Mouse (Mus musculus): ENCODE results near the gene Dnajc4. TPM values are rescaled to one million over a fixed set of nuclear protein-coding genes. Genes with fewer than 3 reads are reported as not detected.

The Dnajc4 gene
- total RNA-seq, 2 experiments from 2014 or later = 28.2 to 28.9 TPM

- Histone ChIP-seq H3K4me3 (no peak overlapping the region), H3K27ac (no peak overlapping the region)
- no peak for TF ChIP-seq CTCF (IDR thresholded peaks at IDR 0.05)
- intact Hi-C loops (cut with DNase I) = loop anchor here (2.0 kb wide), 1 partner anchor 21 kb away; the partner anchor contains the start of genes Nudt22 and Trpt1
- no peak for DNase-seq (ENCODE audit: extremely low spot score in 1 of 2, low spot score in 2 of 2)
Observed at GRCm38 (mm10) chr19:7017541-7018457, 25.4 kb upstream of the Dnajc4 start.

GRCm38 (mm10) chr19:7014481-7015135, 22.2 kb upstream of the Dnajc4 start:
- DNase-seq (ENCODE audit: extremely low spot score in 1 of 2, low spot score in 2 of 2) = no peak
- TF ChIP-seq CTCF (IDR thresholded peaks at IDR 0.05) = no peak
- intact Hi-C loops (cut with DNase I) = no loop called here
- no peak overlapping the region for H3K27ac ChIP-seq
- H3K4me3 ChIP-seq = no peak overlapping the region

DNA sequence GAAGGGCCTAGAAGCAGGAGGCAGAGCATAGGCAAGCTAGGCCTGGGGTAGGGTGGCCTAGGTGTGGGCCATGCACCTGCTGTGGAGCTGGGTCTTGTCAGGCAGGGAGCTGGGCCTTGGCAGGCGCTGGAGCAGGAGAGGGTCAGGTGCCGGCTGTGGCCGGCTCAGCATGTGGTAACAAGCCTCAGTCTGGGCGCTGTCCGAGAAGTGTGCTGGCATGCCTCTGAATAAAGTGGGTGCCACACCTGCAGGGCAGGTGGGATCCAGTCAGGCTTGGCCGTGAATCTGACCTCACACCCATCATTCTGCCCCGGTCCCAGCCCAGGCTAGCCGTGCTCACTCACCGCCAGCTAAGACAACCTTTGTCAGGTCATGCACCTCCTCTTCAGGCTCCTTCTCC, 21.6 kb upstream of the Dnajc4 start:
- intact Hi-C loops (cut with DNase I) = no loop called here
- TF ChIP-seq CTCF (IDR thresholded peaks at IDR 0.05) = no peak
- Histone ChIP-seq H3K4me3 (no peak overlapping the region), H3K27ac (no peak overlapping the region)
- DNase-seq (ENCODE audit: extremely low spot score in 1 of 2, low spot score in 2 of 2) = no peak

GRCm38 (mm10) chr19:7012426-7012825, 20.1 kb upstream of the Dnajc4 start:
- no peak for TF ChIP-seq CTCF (IDR thresholded peaks at IDR 0.05)
- intact Hi-C loops (cut with DNase I) = no loop called here
- Histone ChIP-seq H3K4me3 (no peak overlapping the region), H3K27ac (no peak overlapping the region)
- no peak for DNase-seq (ENCODE audit: extremely low spot score in 1 of 2, low spot score in 2 of 2)

DNA sequence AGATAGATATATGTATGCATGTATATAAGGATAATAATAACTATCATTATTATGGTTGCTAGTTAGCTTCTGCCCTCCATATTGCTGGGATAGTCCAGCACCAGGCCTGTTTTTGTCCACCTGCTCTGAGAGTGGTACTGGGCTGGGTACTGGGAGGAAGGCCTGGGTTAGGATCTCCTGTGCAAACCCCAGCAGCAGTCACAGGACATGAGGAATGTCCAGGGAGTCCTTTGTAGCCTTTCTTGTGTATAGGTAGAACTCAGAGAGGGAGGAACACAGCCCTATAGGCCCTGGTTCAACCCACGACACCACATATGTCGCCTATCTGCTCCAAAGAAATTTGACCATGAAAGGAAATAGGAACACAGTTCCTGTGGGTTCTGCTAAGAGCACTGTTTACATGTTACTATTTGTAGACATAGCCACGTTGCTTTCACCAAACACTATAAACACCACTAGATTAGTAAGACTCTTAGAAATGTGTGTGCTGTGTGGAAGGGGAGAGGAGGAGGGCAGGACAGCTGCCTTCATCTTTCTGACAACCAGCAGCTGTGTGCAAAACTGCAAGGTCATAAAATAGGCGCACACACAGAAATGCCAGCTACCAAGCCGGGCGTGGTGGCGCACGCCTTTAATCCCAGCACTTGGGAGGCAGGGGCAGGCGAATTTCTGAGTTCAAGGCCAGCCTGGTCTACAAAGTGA, 14.7 kb upstream of the Dnajc4 start:
- no peak for DNase-seq (ENCODE audit: extremely low spot score in 1 of 2, low spot score in 2 of 2)
- Histone ChIP-seq H3K4me3 (no peak overlapping the region), H3K27ac (no peak overlapping the region)
- intact Hi-C loops (cut with DNase I) = no loop called here
- no peak for TF ChIP-seq CTCF (IDR thresholded peaks at IDR 0.05)

DNA sequence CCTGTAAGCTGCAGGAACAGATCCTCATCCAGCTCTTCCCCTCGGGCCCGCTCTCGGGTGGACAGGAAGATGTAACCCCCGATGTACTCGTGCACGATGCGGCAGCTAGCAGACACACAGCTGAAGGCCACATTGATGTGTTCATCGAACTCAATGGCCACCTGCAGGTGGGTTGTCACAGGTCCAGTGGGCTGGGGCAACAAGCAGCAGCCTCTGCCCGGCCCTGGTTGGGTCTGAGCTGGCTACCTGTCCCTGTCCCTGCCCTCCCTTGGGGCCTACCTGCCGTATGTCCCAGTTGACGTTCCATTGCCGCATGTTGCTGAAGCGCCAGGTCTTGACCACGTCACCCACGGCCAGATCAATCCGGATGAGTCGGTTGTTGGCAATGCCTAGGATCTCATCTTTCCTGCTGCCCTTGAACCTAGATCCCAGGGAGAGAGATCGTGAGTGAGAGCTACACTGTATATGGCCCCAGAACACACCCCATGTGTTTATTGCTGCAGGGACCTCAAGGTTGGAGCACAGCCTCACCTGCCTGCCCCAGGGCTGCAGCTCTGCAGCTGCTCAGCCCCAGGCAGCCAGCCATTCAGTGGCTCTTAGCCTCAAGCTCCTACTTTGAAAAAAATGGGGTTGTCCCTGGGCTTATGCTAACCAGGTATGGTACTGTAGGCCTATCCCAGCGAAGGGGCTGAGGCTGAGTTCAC, 7.1 kb upstream of the Dnajc4 start:
- intact Hi-C loops (cut with DNase I) = no loop called here
- DNase-seq (ENCODE audit: extremely low spot score in 1 of 2, low spot score in 2 of 2) = no peak
- TF ChIP-seq CTCF (IDR thresholded peaks at IDR 0.05) = no peak
- Histone ChIP-seq H3K27ac (no peak overlapping the region), H3K4me3 (no peak overlapping the region)

DNA sequence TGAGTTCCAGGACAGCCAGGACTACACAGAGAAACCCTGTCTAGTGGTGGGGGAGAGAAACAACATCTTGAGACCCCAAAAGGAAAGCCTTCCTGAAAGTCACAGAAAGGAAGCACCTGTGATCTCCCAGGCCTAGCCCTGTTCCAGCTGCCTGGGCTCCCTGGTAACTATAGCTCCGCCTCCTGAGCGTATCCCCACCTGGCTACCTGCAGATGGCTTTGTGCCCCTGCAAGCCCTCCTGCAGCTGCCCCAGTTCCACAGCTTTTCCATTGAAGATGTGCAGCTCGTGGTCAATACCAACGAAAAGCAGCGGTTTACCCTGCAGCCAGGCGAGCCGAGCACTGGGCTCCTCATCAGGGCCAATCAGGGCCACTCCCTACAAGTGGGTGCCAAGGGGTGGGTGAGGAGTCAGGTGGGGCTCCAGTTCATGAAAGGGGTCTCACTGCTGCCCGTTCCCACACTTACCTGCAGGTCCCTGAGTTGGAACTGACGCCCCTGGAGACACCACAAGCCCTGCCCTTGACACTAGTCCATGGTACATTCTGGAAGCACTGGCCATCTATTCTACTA, 5.4 kb upstream of the Dnajc4 start:
- Histone ChIP-seq H3K4me3 (no peak overlapping the region), H3K27ac (no peak overlapping the region)
- no peak for DNase-seq (ENCODE audit: extremely low spot score in 1 of 2, low spot score in 2 of 2)
- intact Hi-C loops (cut with DNase I) = loop anchor here (2.0 kb wide), 1 partner anchor 21 kb away; the partner anchor contains the start of gene Fermt3
- TF ChIP-seq CTCF (IDR thresholded peaks at IDR 0.05) = no peak

DNA sequence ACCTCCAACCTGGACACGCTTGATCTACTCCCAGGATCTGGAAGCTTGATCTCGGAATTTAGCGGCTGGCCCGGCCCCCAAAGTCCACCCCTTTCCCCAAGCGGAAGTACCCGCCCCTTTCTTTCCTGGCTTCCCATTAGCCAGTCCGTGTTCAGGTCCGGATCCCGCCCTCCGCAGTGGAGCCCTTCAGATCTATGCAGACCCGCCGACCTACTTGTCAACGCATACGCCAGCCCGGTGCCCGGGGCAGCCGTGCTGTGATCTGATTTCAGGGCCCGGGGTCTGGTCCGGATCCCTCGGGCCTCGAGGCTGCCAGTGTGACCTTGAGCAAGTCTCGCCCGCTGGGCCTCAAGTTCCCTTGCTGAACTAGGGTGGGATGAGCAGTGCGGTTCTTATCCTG, 3.6 kb upstream of the Dnajc4 start, which contains the start of the genes Nudt22 and Trpt1:
Gene Nudt22, minus strand, starts transcription at position 112 of the 400 bp plus-strand sequence.
Gene Trpt1, plus strand, starts transcription at position 126 of the 400 bp plus-strand sequence.
- Histone ChIP-seq H3K4me3 (peak within 1 kb of the TSS; percentile 89), H3K27ac (peak within 1 kb of the TSS; percentile 89)
- TF ChIP-seq CTCF (IDR thresholded peaks at IDR 0.05) = no peak
- peak; percentile 79 to 80 for DNase-seq (ENCODE audit: extremely low spot score in 1 of 2, low spot score in 2 of 2)
- intact Hi-C loops (cut with DNase I) = loop anchor here (2.0 kb wide), 1 partner anchor 23 kb away; the partner anchor contains the start of gene Fermt3

GRCm38 (mm10) chr19:6995255-6995991, 3.1 kb upstream of the Dnajc4 start:
- no peak for TF ChIP-seq CTCF (IDR thresholded peaks at IDR 0.05)
- peak overlapping the region; percentile 89 for H3K4me3 ChIP-seq
- DNase-seq (ENCODE audit: extremely low spot score in 1 of 2, low spot score in 2 of 2) = no peak
- intact Hi-C loops (cut with DNase I) = no loop called here
- peak overlapping the region; percentile 63 for H3K27ac ChIP-seq

GRCm38 (mm10) chr19:6994489-6994888, 2.1 kb upstream of the Dnajc4 start:
- H3K27ac ChIP-seq = no peak overlapping the region
- H3K4me3 ChIP-seq = no peak overlapping the region
- intact Hi-C loops (cut with DNase I) = no loop called here
- TF ChIP-seq CTCF (IDR thresholded peaks at IDR 0.05) = no peak
- DNase-seq (ENCODE audit: extremely low spot score in 1 of 2, low spot score in 2 of 2) = no peak

All from left cerebral cortex, adult 2 months (tissue).